Mouse (Mus musculus) retina, postnatal 7 days (tissue): ENCODE measurements around the gene Trim28.
A peak's percentile ranks its signal among the peaks of the same experiment; 100 is the strongest.

Experiments used
- DNase-seq: peaks from one replicate; pipeline ENCODE4 v3.0.0-alpha.2; 2012; ENCODE audit warnings: low read depth, low spot score

Gene Trim28

DNA sequence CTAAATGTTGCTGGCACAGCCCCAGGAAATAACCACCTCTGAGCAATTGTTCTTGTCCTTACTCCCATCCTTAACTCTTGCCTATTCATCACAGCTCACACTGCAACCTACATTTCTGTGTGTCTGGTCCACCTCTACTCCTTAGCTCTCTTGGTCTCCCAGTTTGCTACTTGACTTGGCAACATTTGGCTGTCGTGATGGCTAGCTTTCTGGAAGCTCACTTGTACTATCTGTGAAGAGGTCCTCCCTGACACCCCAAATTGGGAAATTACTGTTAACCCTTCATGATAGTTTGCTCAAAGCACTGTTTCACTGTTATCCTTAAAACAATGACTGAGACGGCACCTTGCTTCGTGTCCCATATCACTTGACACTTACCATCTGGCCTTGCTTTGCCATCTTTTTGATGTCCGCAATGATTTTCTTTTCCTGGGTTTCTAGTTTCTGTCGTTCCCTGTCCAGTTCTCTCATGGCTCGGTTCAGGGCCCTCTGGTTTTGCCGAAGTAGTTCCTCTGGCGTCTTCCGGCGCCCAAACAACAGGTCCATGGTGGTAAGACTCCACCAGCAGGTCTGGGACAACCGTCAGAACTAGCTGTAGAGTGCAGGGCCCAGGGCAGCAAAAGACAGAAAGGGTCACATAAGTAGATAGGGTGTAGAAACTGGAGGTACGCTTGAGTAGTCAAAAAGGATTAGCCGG is 34.7 kb downstream of the Trim28 start:
- DNase-seq, result no peak

DNA sequence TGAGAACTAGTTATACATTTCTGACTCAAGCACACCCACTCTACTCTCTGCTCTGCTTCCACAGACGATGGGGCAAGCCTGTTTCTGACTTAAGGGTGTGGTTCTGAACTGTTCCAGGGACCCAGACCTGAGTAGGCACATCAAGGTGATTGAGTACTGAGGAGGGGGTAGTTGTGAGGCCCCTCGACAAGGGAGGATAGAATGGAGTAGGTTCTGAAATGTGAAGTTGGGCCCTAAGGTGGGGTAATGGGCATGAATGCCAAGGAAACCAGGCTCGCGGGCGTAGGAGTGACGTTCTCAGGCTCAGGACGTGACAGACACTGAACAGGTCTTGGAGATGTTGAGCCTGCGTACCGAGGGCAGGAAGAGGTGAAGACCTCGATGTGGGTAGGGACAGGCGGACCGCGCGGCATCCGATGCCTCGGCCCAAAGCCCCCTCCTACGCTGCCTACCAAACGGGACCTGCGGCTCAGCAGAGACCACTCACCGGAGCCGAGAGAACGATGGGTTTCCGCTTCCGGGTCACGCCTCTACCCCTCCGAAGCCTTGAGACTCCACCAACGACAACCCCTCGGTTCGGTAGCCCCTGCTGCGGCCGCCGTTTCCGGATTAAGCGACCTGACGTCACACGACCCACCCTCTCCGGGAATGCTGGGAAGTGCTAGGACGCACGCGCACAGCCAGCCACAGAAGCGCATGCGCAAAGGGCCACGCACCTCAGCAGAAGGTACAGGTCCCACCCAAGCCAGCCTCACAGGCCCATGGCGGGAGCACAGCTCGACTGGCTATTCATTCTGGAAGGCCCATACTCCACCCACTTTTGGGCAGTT is 35.4 kb downstream of the Trim28 start, which contains the start of gene Chmp2a:
Gene Chmp2a (minus strand): TSS at position 660 of the 830 bp plus-strand sequence.
- peak; percentile 95 for DNase-seq

DNA sequence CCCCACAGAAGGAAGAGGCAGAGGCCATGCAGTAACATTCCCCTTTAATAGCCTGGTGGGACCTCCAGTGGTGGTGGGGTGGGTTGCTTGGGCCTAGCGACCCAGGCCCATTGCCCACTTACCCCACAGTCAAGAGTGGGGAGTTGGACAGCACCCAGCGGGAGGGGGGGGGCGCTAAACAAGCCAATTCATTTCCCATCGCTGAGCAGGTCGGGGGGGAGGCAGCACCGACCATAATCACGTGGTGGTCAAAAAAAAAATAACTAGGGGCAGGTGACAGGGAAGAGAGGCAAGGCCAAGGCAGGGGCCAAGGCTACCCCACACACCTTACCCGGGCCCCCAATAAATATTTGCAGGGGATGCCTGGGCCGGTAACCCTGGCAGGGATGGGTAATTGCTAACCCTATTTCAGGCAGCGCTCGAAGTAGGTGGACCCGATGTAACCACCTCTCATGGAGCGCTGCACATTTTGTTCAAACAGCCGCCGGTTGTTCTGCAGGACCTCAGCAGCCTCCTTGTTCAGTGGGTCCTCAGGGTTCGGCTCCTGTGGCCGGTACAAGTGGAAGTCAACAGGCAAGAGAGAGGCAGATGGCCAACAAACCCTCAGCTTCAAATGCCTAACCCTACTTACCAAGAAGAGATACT is 36.4 kb downstream of the Trim28 start:
- no peak for DNase-seq

DNA sequence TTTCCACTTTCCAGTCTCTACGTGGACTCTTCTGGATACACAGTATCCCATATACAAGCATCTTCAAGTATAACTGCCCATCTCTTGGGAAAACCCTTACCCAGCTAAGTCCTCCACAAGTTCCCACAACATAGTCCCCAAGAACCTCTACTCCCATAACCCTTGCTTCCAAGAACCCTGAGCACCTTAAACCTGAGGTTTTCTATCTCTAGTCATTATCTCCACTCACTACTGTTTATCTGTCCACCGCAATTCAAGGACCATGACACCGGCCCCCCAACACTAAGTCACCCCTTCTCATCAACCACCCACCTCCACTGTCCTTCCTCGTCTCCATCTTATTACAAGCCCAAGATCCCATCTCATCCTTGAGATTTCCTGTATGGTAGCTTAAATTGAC is 37.9 kb downstream of the Trim28 start:
- no peak for DNase-seq

DNA sequence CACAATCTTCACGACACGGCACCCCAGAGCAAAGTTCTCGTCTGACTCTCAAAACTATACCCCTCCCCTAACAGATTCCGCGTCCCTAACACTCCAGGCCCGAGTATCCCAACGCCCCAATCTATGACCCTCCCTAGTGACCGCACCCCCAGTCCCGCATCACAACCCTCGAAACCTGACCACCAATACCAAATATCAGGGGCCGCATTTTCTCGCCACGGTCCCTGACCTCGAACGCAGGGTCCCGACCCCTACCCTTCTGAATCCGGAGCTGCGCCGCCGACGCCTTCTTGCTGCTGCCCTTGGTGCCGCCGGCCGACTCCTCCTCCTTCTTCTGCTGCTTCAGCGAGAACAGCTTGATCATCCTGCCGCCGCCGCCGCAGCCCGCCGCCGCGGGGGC is 38.5 kb downstream of the Trim28 start:
- DNase-seq, result peak; percentile 24

DNA sequence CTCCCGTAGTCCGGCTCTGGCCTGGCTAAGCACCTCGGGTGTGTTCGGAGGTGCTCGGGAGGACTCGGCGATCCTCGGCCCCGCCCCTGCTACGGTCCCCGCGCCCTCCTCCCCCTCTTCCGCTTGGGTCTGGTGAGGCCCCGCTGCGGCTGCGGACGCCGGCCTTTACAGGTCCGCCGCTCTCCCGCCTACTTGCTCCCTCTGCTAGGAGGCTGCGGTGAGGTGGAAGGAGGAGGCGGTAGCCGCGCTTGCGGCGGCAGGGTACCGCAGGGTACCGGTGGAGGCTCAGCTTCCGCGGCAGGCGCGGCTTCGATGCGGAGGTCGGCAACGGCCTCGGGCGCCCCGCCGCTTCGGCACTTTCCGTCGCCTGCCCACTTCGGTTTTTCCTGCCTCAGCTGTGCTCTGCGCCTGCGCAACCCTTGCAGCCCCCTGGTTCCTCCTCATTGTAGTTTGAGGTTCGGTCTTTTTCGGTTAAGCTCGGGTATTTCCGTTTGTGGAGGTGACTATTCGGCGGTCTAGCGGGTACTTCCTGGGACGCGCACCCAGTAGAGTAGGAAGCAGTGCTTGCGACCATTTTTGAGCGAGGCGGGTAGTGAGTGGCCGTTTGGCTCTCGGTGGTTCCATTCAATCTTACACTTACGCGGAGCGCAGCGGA is 39.1 kb downstream of the Trim28 start, which contains the start of gene Ube2m:
Gene Ube2m (minus strand): TSS at position 375 of the 655 bp plus-strand sequence.
- peak; percentile 94 for DNase-seq

DNA sequence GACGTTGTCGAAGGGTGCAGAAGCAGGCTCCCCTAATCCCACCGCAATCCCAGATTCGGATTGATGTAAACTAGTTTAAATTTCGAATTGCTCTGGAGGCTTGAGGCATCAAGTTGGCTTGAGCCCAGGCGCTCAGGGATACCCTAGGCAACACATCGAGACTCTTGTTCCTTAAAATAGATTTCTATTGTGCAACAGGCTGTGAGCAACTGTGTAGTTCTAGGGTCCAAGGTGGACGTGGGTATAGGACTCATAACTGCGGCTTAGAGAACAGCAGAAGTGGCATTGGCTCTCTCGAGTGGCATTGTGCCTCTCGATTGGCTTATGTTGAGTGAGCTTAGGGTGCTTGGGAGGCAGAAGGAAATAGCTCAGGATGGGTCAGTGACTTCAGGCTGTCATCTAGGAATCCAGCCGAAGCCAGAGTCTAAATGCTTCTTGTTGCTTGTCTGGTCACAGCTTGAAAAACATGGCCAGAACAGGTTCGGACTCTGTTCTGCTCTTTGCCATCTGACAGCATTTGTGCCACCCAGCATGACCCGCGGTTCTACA is 39.8 kb downstream of the Trim28 start:
- DNase-seq, result no peak

DNA sequence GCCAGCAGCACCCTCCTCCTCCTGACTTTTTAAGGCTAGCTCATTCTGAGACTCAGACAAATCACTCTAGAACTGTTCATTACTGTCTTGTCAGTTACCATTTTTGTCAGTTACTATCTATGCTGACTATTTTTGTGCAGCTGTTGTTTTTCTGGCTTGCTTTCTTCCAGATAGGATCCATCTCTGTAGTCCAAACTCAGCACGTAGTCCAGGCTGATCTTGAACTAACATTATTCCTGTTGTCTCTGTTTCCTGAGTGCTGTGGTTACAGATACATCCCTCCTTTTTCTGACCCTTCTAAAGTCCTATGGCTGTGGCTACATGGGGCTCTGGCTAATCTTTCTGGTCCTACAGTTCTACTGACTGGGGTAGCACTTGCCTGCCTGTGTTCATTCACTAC is 40.3 kb downstream of the Trim28 start:
- no peak for DNase-seq

DNA sequence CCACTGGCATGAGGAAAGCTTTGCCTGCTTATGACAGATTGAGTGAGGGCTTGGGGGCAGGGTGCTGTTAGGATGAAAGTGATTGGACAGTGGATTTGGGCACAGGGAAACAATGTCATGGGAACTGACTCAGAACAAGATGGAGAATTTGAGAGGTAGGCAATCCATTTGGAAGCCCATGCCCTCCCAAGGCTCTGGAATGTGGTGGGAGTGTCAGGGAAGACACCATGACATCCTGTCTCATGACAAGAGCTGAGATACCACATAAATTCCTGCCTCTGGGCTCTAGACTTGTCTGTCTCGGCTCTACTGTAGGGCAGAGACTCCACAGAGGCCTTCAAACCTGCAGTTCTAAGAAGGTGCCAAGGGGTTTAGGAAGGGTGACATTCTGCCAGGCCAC is 42.3 kb downstream of the Trim28 start:
- no peak for DNase-seq

DNA sequence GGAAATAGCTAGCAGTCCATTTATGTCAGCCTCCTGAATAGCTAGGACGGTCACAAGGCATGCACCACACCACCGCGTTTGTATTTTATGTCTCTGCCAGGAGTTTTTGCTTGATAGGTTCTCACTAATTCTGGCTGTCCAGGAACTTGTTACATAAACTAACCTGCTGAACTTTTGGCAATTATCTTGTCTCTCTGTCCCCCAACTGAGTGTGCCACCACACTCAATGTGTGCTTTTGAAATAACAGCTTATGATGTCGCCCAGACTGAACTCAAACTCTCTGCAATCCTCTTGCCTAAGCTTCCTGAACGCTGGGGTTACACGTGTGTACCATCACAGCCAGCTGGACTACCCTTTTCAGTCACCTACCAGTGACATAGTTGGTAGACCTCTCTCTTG is 43.6 kb downstream of the Trim28 start:
- DNase-seq, result no peak

DNA sequence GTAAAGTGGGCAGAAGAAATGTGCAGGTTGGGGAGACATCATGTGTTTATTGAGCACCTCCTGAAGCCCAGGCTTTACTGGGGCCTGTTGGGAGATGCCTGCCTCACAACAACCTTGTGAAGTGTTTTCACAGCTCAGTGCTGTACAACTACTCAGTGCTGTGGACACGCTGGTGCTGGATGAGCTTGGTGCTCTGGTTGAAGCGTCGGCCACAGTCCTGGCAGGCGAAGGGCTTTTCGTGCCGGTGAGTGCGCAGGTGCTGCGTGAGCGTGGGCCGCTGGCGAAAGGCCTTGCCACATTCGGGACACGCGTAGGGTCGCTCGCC is 44.2 kb downstream of the Trim28 start:
- no peak for DNase-seq

DNA sequence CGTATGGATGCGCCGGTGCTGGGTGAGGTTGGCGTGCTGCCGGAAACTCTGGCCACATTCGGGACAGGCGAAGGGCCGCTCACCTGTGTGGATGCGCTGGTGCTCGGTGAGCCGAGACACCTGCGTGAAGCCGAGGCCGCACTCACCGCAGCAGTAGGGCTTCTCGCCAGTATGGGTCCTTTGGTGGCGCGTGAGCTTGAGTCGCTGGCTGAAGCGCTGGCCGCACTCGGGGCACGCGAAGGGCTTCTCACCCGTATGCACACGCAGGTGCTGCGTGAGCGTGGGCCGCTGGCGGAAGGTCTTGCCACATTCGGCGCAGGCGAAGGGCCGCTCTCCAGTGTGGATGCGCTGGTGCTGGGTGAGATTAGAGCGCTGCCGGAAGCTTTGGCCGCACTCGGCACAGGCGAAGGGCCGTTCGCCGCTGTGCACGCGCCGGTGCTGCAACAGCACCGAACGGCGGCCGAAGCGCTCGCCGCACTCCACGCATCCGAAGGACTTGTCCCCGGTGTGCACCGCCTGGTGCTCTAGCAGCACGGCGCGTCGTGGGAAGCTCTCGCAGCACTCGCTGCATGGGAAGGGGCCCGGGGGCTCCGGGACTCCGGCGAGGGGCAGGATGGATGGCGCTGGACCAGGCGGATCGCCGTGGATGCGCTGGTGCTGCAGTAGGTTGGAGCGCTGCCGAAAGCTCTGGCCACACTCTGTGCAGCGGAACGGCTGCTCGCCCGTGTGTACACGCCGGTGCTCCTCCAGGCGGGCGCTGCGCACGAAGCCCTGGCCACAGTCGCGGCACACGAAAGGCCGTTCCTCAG is 44.7 kb downstream of the Trim28 start:
- DNase-seq, result peak; percentile 29

DNA sequence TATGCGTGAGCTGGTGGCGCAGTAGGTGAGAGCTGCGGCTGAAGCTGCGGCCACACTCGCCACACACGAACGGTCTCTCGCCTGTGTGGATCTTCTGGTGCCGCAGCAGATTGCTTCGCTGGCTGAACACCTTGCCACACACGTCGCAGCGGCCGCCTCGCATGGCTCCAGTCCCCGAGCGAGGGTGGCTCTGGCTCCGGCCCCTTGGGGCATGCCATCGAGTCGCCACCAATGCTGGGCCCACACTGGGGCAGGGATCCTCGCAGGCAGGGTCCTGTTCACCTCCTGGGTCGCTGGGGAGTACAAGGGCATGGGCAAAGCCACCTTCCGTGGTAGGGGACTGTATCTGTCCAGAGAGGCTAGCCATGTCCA is 45.3 kb downstream of the Trim28 start:
- no peak for DNase-seq

DNA sequence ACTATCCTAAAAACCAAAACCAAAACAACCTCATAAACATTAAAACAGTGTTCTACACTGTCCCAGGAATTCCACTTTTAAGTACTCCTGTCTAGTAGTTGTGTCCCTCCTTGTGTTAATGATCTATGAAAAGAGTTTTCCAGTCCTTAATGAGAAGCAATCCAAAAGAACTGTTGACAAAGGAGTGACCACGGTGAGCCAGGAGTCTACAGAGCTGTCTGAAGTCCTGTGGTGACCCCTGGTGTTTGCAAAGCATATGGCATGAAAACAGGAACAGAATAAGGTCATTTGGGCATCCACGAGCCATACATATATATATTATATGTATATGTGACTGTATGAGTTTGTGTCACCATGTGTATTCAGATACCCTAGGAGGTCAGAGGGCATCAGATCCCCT is 47.2 kb downstream of the Trim28 start:
- peak; percentile 72 for DNase-seq

DNA sequence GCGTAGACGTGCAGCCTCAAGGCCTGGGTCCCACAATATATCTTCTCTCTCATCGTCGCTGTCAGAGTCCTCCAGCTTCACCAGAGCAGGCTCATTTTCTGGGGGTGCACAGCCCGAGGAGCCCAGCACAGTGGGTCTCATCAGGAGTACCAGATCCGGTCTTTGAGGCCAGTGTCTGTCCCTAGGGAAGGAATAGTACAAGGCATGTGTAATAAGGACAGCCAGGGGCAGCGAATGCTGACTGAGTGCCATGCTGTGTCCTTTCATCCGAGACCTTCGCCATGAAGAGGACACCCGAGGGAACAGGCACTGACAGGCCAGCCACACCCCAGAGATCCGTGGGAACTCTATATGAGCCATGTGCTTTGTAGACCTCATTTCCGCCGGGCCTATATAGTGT is 54.1 kb downstream of the Trim28 start:
- DNase-seq, result no peak

DNA sequence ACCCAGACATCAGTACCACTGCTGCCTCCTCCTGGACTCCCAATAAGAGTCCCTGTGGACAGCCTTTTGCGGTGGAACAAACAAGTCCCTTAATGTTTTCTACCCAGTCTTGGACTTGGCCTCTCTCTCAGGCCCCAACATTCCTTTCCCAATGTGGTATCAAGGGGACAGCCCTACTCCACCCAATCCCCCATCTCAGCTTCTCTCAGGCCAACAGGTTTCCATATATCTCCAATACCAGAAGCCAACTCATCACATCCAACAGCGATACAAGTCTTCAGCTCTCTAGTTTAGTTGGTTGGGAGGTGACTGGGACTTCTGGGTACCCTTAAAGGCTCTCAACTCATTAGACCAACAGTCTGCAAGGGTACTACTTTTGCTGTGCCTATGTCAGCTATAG is 54.6 kb downstream of the Trim28 start:
- DNase-seq, result no peak

DNA sequence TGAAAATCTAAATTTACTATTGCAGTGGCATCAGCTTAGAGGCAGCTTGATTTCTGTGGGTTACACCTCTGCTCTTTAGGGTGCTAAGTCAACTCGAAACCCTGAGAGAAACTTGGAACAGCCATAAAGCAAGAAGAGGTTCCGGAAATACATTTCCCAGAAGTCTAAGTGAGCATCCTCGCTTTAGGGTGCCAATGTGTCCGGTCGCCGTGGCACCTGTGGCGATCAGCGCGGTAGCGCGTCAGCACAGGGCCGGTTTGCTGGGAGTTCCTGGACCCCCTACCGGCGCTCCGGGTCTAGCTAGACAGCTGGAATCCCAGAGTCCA is 55.0 kb downstream of the Trim28 start:
- DNase-seq, result no peak

DNA sequence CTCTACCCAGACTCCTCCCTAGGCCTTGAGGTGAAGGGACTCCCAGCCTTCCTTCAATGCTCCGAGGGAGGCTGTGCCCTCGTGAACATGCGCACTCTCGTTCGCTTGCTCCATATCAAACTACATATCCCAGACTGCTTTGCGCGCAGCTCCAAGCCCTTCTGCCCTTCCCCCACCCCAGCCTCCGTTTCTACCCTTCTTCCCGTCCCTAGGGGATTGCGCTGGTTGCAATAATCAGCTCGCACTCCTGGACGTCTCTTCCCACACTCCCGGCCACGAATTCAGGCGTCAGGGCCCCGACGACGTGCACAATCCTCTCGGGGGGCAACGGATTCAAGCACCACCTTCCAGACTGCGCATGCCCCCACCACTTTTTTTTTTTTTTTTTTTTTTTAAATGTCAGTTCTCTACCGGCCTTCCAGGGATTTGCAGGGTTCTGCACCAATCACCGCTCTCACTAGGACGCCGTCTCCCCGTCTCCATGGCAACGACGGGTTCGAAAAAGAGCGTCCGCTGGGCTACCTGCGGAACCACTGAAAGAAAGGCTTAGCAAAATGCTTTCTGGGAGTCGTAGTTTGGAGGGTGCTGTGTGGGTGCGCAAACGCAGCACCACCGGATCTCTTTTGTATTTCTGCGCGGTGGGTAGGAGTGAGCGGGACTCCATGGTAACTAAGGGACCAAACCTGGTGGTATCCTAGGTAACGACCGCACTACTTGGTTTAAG is 55.5 kb downstream of the Trim28 start, which contains the start of gene Mzf1:
Gene Mzf1 (minus strand): TSS at position 478 of the 724 bp plus-strand sequence.
- DNase-seq, result peak; percentile 97

DNA sequence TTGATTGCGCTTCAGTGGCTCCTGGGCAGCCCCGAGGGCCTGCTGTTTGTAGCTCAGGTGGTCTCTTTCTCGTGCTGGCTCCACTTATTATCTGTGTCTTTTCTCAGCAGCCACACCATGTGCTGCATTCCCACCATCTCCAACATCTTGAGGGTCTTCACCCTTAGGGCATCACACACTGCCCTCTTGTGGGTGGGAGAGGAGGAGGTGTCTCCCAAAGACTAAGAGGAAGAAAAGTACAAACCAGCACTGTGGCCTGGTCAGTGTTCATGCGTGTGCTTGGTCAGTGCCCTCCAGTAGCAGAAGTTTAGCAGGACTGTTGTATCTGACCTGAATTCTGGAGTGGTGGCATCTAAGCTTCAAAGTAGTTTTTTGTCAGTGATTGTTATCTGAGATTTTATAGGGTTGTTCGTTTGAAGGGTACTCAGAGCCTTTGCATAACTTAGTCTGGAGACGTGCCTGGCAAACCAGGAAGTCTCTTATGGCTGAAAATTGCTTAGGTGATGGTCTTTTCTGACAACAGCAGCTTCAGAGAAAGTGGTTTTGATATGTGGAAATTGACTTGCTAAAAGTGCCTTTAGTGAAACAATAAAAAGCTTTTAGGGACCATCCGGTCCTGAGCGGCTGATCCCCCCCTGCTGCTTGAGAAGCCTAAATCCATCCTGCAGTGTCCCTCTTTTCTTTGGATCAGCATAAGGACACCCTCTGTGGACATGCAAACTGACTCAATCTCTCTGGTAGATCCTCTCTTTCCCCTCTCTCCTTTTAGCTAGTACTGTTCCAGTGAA is 58.2 kb downstream of the Trim28 start:
- DNase-seq, result no peak

DNA sequence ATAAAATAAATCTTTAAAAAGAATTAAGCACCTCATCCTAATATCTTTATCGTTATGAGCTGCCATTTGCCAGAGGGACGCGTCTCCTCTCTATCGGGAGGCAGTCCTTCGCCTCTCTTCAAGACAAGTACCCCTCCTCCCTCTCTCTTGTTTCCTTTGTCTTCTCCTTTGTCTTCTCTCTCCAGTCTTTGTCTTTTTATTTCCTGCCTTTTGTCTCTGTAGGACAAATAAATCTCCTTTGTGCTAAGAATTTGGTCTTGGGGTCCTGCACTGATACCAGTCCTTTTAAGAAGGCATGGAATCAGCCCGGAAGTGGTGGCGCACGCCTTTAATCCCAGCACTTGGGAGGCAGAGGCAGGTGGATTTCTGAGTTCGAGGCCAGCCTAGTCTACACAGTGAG is 60.6 kb downstream of the Trim28 start:
- DNase-seq, result no peak
